Mouse (Mus musculus) left cerebral cortex, adult 6 months (tissue): ENCODE results near the gene Enkur. TPM values are rescaled to one million over a fixed set of nuclear protein-coding genes. Genes with fewer than 3 reads are reported as not detected.

Experiments
- long read RNA-seq, 2 experiments: library from polyadenylated mRNA; unstranded; transcript quantifications; one replicate each; pipeline ENCODE4 v2.0.0; 2019 to 2020
- polyA plus RNA-seq: library from polyadenylated mRNA; unstranded; fragments of <200 nt; fragmentation: Nextera tagmentation; gene quantifications from 2 replicates; pipeline ENCODE4 v1.2.3, GENCODE M21; 2021

The Enkur gene
- 3.1 and 3.6 TPM in 2 replicates for polyA plus RNA-seq
- long read RNA-seq, experiment 1, transcript Enkur-201 (5 exons, 1,199 nt), result major isoform, 5 of 5 reads
- long read RNA-seq, experiment 1, partial matches to known transcripts, result 0 of 5 reads
- long read RNA-seq, experiment 1, other reads (novel, unspliced or antisense), result 0 of 5 reads
- long read RNA-seq, experiment 2, partial matches to known transcripts, result 0 of 7 reads
- long read RNA-seq, experiment 2, other reads (novel, unspliced or antisense), result 1 of 7 reads

DNA sequence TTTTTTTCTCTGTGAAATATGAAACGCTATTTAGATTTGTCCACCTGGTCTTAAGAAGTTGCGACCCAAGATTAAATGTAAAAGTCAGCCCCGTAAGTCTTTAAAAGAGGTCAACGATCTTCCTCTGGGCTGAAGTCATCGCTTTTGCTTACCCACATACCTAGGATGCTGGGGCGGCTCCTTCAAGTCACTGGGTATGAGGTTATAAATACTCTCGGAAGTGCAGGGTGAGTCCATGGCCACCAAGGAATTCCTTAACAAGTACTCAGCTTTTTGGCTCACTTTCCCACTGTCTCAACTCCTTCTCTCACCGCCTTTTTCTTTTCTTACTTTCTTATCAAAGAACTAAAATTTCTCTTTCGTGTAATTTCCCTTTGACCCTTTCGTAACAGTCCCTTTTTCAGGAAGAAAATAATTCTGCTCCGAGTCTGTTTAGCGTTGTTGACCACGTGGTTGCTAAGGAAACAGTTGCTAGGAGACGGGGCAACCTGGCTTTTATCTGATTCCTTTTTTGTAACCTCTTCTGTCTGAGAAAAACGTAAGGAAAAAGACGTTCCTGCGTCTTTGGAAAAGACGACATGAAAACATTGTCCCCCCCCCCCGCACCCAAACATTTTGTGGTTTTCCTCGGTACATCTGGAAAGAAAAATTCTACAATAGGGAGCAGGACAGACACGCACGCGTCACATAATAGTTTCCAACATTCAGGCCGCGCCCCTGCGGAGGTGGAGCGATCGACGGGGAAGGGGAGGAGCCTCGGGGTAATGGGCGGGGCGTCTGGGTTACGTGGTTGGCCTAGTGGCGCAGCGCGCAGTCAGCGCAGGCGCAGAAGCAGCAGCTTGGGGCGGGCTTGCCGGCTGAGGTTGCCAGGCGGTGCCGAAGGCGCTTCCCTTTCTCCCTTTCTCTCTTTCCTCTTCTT is at the start of gene Enkur, which contains the start of gene Thnsl1:
Enkur (minus strand) TSS at position 454 of the 919 bp plus-strand sequence.
Thnsl1 (plus strand) TSS at position 813 of the 919 bp plus-strand sequence.

Other genes with a start within 250 kb of the Enkur start
- gene Arhgap21, start 236.5 kb downstream of the Enkur start, polyA plus RNA-seq, result 11.1 and 11.9 TPM in 2 replicates
- gene Thnsl1, start 359 bp upstream of the Enkur start, polyA plus RNA-seq, result 18.5 and 22.1 TPM in 2 replicates
- gene Gpr158, start 162.2 kb upstream of the Enkur start, polyA plus RNA-seq, result 17.6 and 18.7 TPM in 2 replicates